Mouse (Mus musculus) C2C12 (cell line): ENCODE results near the gene Gpr61.

Source experiments
- CEBPB ChIP-seq: IDR thresholded peaks from one replicate; pipeline ENCODE4 v1.6.1; 2011; ENCODE audit warnings: low read depth, mild to moderate bottlenecking, control low read depth, moderate library complexity
- CTCF ChIP-seq: IDR thresholded peaks from one replicate; pipeline ENCODE4 v1.5.1; 2011; ENCODE audit not compliant: control insufficient read depth, insufficient read depth, insufficient read length
- FOSL1 ChIP-seq: IDR thresholded peaks from one replicate; pipeline ENCODE4 v1.8.0; 2011; ENCODE audit warnings: mild to moderate bottlenecking, low read length; ENCODE audit not compliant: poor library complexity, insufficient read depth, severe bottlenecking
- MAX ChIP-seq: IDR thresholded peaks from one replicate; pipeline ENCODE4 v1.6.1; 2011; ENCODE audit warnings: mild to moderate bottlenecking, control low read depth
- MYOD1 ChIP-seq: IDR thresholded peaks from one replicate; pipeline ENCODE4 v1.6.1; 2011; ENCODE audit warnings: low read depth; ENCODE audit not compliant: control insufficient read depth, insufficient read length
- MYOG ChIP-seq: IDR thresholded peaks from one replicate; pipeline ENCODE4 v1.6.1; 2011; ENCODE audit not compliant: control insufficient read depth, insufficient read length; ENCODE audit errors: extremely low read depth
- USF1 ChIP-seq: IDR thresholded peaks from one replicate; pipeline ENCODE4 v1.6.1; 2011; ENCODE audit warnings: low read depth, mild to moderate bottlenecking, control low read depth, moderate library complexity

DNA sequence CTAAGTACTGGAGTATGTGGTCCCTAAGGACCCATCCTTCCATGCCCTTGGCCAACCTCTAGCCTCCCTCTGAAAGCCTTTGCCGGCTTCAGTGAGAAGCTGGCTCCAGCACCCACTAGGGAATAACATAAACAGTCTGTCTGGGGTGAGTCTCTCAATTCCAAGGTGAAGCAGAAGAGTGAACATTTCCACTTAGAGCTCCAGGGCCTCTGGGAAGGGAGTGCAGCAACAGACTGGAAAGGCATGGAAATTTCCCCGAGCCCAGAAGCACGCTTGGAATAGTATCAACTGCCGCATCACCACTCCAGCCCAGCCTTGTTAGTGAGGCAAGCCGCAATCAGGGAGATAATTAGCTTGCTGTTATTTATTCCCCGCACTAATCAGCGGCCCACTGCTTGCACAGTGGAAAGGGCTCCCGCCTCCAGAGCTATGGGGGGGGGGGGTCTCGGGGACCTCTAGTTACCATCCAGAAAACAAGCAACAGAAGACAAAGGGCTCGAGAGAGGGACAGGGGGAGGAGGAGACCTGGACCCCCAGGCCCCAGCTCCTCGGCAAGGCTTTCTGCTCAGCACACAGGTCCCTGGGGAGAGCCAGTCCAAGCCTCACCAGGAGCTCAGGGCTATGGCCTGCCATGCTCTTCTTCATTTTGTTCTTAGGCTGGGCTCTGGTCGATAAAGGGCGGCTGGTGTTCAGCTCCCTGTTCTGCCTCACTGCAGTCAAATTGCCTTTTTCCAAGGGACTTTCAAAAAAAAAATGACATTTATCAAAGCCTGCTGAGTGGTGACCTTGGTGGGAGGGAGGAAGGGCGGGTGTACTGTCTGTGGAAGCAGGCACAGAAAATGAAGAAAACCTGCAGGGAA lies 20.2 kb upstream of the Gpr61 start:
- TF ChIP-seq CTCF (no peak), MYOD1 (no peak), USF1 (no peak), FOSL1 (no peak), MAX (no peak), CEBPB (no peak), MYOG (no peak)
